Mouse (Mus musculus): Measurements from ENCODE around the gene Man2a1. TPM values are rescaled to one million over a fixed set of nuclear protein-coding genes. Genes with fewer than 3 reads are reported as not detected.

Gene Man2a1
- total RNA-seq, 2 experiments from 2014 or later, result 118 to 124 TPM

GRCm38 (mm10) chr17:64624439-64624838 lies 23.9 kb downstream of the Man2a1 start:
- no peak for DNase-seq (ENCODE audit: low spot score in 2 of 2)

- no peak for DNase-seq (ENCODE audit: low spot score in 2 of 2)
These were observed 28.3 kb downstream of the Man2a1 start for GRCm38 (mm10) chr17:64628796-64629195.

GRCm38 (mm10) chr17:64629486-64629885 lies 28.9 kb downstream of the Man2a1 start:
- no peak for DNase-seq (ENCODE audit: low spot score in 2 of 2)

- DNase-seq (ENCODE audit: low spot score in 2 of 2), result no peak
These were observed 30.0 kb downstream of the Man2a1 start for GRCm38 (mm10) chr17:64630506-64630905.

- no peak for DNase-seq (ENCODE audit: low spot score in 2 of 2)
These were observed 37.5 kb downstream of the Man2a1 start for GRCm38 (mm10) chr17:64637868-64638537.

GRCm38 (mm10) chr17:64641376-64641775 lies 40.8 kb downstream of the Man2a1 start:
- DNase-seq (ENCODE audit: low spot score in 2 of 2), result no peak

- no peak for DNase-seq (ENCODE audit: low spot score in 2 of 2)
These were observed 43.1 kb downstream of the Man2a1 start for GRCm38 (mm10) chr17:64643644-64644043.

- DNase-seq (ENCODE audit: low spot score in 2 of 2), result no peak
These were observed 44.5 kb downstream of the Man2a1 start for GRCm38 (mm10) chr17:64644888-64645605.

GRCm38 (mm10) chr17:64647396-64647795 lies 46.9 kb downstream of the Man2a1 start:
- DNase-seq (ENCODE audit: low spot score in 2 of 2), result no peak

GRCm38 (mm10) chr17:64650702-64651101 lies 50.2 kb downstream of the Man2a1 start:
- no peak for DNase-seq (ENCODE audit: low spot score in 2 of 2)

- DNase-seq (ENCODE audit: low spot score in 2 of 2), result no peak
These were observed 53.1 kb downstream of the Man2a1 start for GRCm38 (mm10) chr17:64653621-64654020.

- no peak for DNase-seq (ENCODE audit: low spot score in 2 of 2)
These were observed 59.1 kb downstream of the Man2a1 start for GRCm38 (mm10) chr17:64659682-64660081.

GRCm38 (mm10) chr17:64666518-64666917 lies 66.0 kb downstream of the Man2a1 start:
- no peak for DNase-seq (ENCODE audit: low spot score in 2 of 2)

GRCm38 (mm10) chr17:64668504-64668903 lies 68.0 kb downstream of the Man2a1 start:
- no peak for DNase-seq (ENCODE audit: low spot score in 2 of 2)

GRCm38 (mm10) chr17:64674401-64674800 lies 73.9 kb downstream of the Man2a1 start:
- no peak for DNase-seq (ENCODE audit: low spot score in 2 of 2)

- no peak for DNase-seq (ENCODE audit: low spot score in 2 of 2)
These were observed 74.4 kb downstream of the Man2a1 start for GRCm38 (mm10) chr17:64674980-64675379.

GRCm38 (mm10) chr17:64676735-64677469 lies 76.4 kb downstream of the Man2a1 start:
- no peak for DNase-seq (ENCODE audit: low spot score in 2 of 2)

- DNase-seq (ENCODE audit: low spot score in 2 of 2), result no peak
These were observed 80.9 kb downstream of the Man2a1 start for GRCm38 (mm10) chr17:64681461-64681860.

GRCm38 (mm10) chr17:64681927-64682326 lies 81.4 kb downstream of the Man2a1 start:
- DNase-seq (ENCODE audit: low spot score in 2 of 2), result no peak

GRCm38 (mm10) chr17:64684088-64684487 lies 83.6 kb downstream of the Man2a1 start:
- DNase-seq (ENCODE audit: low spot score in 2 of 2), result no peak

GRCm38 (mm10) chr17:64685216-64685903 lies 84.8 kb downstream of the Man2a1 start:
- DNase-seq (ENCODE audit: low spot score in 2 of 2), result no peak
